Mouse (Mus musculus) embryonic facial prominence, embryonic 11.5 days (tissue): ENCODE data around the gene Prokr2. TPM values are rescaled to one million over a fixed set of nuclear protein-coding genes. Genes with fewer than 3 reads are reported as not detected.
"Not testable (repeated sequence)": the region's sequence is repeated elsewhere in the genome, so short reads cannot be mapped to it uniquely, and the experiment has no call there.

ENCODE experiments used
- ATAC-seq: fragments of 200-750 bp; cut with Nextera tagmentation; replicated peaks from 2 replicates; pipeline ENCODE4 v1.8.0; 2017; ENCODE audit warnings: low read depth; ENCODE audit not compliant: insufficient number of reproducible peaks, low FRiP score, low TSS enrichment
- DNase-seq: peaks from one replicate; pipeline ENCODE4 v3.0.0-alpha.2; 2015; ENCODE audit warnings: low spot score
- H3K27ac ChIP-seq: fragments of 300-500 bp; sonication (generic); replicated peaks from 2 replicates; pipeline ENCODE4 v1.5.1; 2014; ENCODE audit warnings: mild to moderate bottlenecking, low read depth, low read length, control low read depth
- H3K27me3 ChIP-seq: fragments of 300-500 bp; sonication (generic); 2 replicates; pipeline ENCODE4 v1.6.1; 2014; ENCODE audit warnings: mild to moderate bottlenecking, low read length, moderate library complexity, mixed read lengths; ENCODE audit not compliant: control insufficient read depth, insufficient read depth
- H3K36me3 ChIP-seq: fragments of 300-500 bp; sonication (generic); replicated peaks from 2 replicates; pipeline ENCODE4 v1.6.1; 2014; ENCODE audit warnings: low read depth, mild to moderate bottlenecking, low read length, moderate library complexity, mixed read lengths; ENCODE audit not compliant: control insufficient read depth, insufficient read depth
- H3K4me1 ChIP-seq: fragments of 300-500 bp; sonication (generic); 2 replicates; pipeline ENCODE4 v1.6.1; 2014; ENCODE audit warnings: low read length, mixed read lengths; ENCODE audit not compliant: control insufficient read depth, insufficient read depth
- H3K4me2 ChIP-seq: fragments of 300-500 bp; sonication (generic); 2 replicates; pipeline ENCODE4 v1.6.1; 2014; ENCODE audit warnings: low read depth, mild to moderate bottlenecking, control low read depth, low read length, moderate library complexity
- H3K4me3 ChIP-seq: fragments of 300-500 bp; sonication (generic); 2 replicates; pipeline ENCODE4 v1.5.1; 2014; ENCODE audit warnings: low read depth, low read length, control low read depth
- H3K9ac ChIP-seq: fragments of 300-500 bp; sonication (generic); replicated peaks from 2 replicates; pipeline ENCODE4 v1.6.1; 2014; ENCODE audit warnings: mild to moderate bottlenecking, control low read depth, low read length
- H3K9me3 ChIP-seq: fragments of 300-500 bp; sonication (generic); replicated peaks from 2 replicates; pipeline ENCODE4 v1.6.1; 2016; ENCODE audit warnings: mild to moderate bottlenecking, low read length, inconsistent platforms, mixed read lengths; ENCODE audit not compliant: control insufficient read depth
- WGBS: fragments of 180-500 bp; shearing (Covaris S2); extraction: QIAGEN DNeasy Blood & Tissue Kit; methylation state at CpG from one replicate; pipeline ENCODE4 v1.1.7; 2014; 5-methylcytosine and 5-hydroxymethylcytosine counted together
- polyA plus RNA-seq: library from polyadenylated mRNA; unstranded; fragments of >200 nt; fragmentation: Nextera tagmentation; extraction: Ambion mirVana; gene quantifications from 2 replicates; pipeline ENCODE4 v1.2.1, GENCODE M21; 2014

The Prokr2 gene
- polyA plus RNA-seq, 1 experiment from 2014 or later = 2.6 TPM

- WGBS = 70% methylated on average over 3 of the region's 3 CpGs
- Histone ChIP-seq H3K27me3 (no peaks in the 10 kb centered on the region), H3K9me3 (no peaks in the 10 kb centered on the region), H3K36me3 (no peaks in the 10 kb centered on the region; the same call in 1 of the 2 replicates), H3K4me3 (no peak overlapping the region), H3K9ac (no peak overlapping the region), H3K4me2 (no peak overlapping the region), H3K4me1 (no peaks in the 10 kb centered on the region), H3K27ac (no peak overlapping the region)
- DNase-seq (no peak), ATAC-seq (no peak)
These were observed 94.0 kb downstream of the Prokr2 start for GRCm38 (mm10) chr2:132291265-132291664.

GRCm38 (mm10) chr2:132290808-132291207 is 94.4 kb downstream of the Prokr2 start:
- DNase-seq (no peak), ATAC-seq (no peak)
- H3K4me2 ChIP-seq = no peak overlapping the region
- no peak overlapping the region for H3K4me3 ChIP-seq
- H3K9me3 ChIP-seq = no peaks in the 10 kb centered on the region
- no peak overlapping the region for H3K27ac ChIP-seq
- WGBS = 83% methylated on average over 6 of the region's 6 CpGs
- H3K36me3 ChIP-seq = no peaks in the 10 kb centered on the region; the same call in 1 of the 2 replicates
- H3K9ac ChIP-seq = no peak overlapping the region
- H3K27me3 ChIP-seq = no peaks in the 10 kb centered on the region
- H3K4me1 ChIP-seq = no peaks in the 10 kb centered on the region

GRCm38 (mm10) chr2:132289213-132289612 is 96.0 kb downstream of the Prokr2 start:
- H3K9ac ChIP-seq = not testable (repeated sequence)

More at GRCm38 (mm10) chr2:132289213-132289612, 96.0 kb downstream of the Prokr2 start:
- not testable (repeated sequence) for H3K36me3 ChIP-seq, H3K4me1 ChIP-seq, H3K4me3 ChIP-seq, H3K9me3 ChIP-seq, H3K27ac ChIP-seq, H3K27me3 ChIP-seq, ATAC-seq, H3K4me2 ChIP-seq, DNase-seq
- 82% methylated on average over 5 of the region's 7 CpGs for WGBS

Other genes starting within 250 kb of the Prokr2 start
- 7.7 and 12.0 TPM in 2 replicates for gene Slc23a2, start 240.3 kb downstream of the Prokr2 start, polyA plus RNA-seq
- gene Tmem230, start 137.6 kb downstream of the Prokr2 start, polyA plus RNA-seq = 51.3 and 56.4 TPM in 2 replicates
- 385 and 425 TPM in 2 replicates for gene Pcna, start 132.1 kb downstream of the Prokr2 start, polyA plus RNA-seq
- gene Cds2, start 122.3 kb downstream of the Prokr2 start, polyA plus RNA-seq = 32.2 and 33.2 TPM in 2 replicates
- gene Gpcpd1, start 202.3 kb upstream of the Prokr2 start, polyA plus RNA-seq = 39.9 and 40.1 TPM in 2 replicates